In the genomic region with DNA sequence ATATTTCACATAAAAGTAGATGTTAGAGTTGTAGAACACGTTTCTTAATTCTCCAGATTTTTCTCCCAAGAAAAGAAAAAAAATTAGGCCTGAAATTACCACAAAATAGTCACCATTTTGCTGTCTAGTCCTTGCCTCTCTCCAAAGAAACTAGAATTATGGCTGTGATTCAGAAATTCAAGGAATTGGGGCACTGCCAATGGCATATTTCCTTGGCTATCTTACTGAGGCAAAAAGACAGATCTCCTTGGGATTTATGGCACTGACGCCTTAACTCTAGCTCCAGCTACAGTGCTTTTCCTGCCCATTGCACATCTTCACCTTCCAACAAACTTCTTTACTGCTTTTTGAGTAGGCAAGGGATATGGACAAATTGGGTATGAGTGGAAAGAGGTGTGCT, we compare ENCODE assay signal across 28 mouse cellular contexts.
DNase-seq lines count a peak whose midpoint lies in the region; ATAC-seq lines count a peak whose summit lies in the region.
"Had no signal": no experiment of that assay in that cellular context is flagged by ENCODE, and none has a peak within 500 bp of the region (broad histone marks: within the 10 kb centered on the region; RNA-seq: fewer than 3 reads in every experiment).

No protein-coding gene starts in this region.

- H3K27ac ChIP-seq in midbrain, embryonic 16.5 days (ENCODE audit: low read length): no peak overlapping the region
- H3K27ac ChIP-seq: forebrain, embryonic 12.5 days; gastrocnemius, adult 2 months; heart, embryonic 15.5 days; hindbrain, embryonic 13.5 days; limb, embryonic 13.5 days; liver, embryonic 12.5 days; neural tube, embryonic 12.5 days had no signal

- 81% methylated on average over 2 of the region's 2 CpGs for WGBS in midbrain, embryonic 16.5 days

- H3K27me3 ChIP-seq in midbrain, embryonic 16.5 days (ENCODE audit: control insufficient read depth, insufficient read depth, low read depth, low read length): no peaks in the 10 kb centered on the region
- H3K27me3 ChIP-seq: CH12.LX; forebrain, embryonic 12.5 days; heart, embryonic 15.5 days; hindbrain, embryonic 13.5 days; limb, embryonic 13.5 days; liver, embryonic 12.5 days; neural tube, embryonic 12.5 days had no signal

- peak; percentile 63 for ATAC-seq in frontal cortex, adult (ENCODE audit: low TSS enrichment)
- no peak for ATAC-seq in midbrain, embryonic 16.5 days
- ATAC-seq: activated CD4-positive, CD25-positive, alpha-beta regulatory T cell, adult 4 months; liver, embryonic 12.5 days had no signal

- no peak overlapping the region for H3K4me2 ChIP-seq in midbrain, embryonic 16.5 days (ENCODE audit: low read length)
- H3K4me2 ChIP-seq: forebrain, embryonic 12.5 days; heart, embryonic 15.5 days; hindbrain, embryonic 13.5 days; limb, embryonic 13.5 days; liver, embryonic 12.5 days; neural tube, embryonic 12.5 days had no signal

- H3K9ac ChIP-seq in midbrain, embryonic 16.5 days (ENCODE audit: low read depth, low read length): no peak overlapping the region
- H3K9ac ChIP-seq: forebrain, embryonic 12.5 days; heart, embryonic 15.5 days; hindbrain, embryonic 13.5 days; limb, embryonic 13.5 days; liver, embryonic 12.5 days; neural tube, embryonic 12.5 days had no signal

- H3K4me1 ChIP-seq in midbrain, embryonic 16.5 days (ENCODE audit: control insufficient read depth, insufficient read depth, low read length): no peaks in the 10 kb centered on the region
- H3K4me1 ChIP-seq: forebrain, embryonic 12.5 days; heart, embryonic 15.5 days; liver, embryonic 12.5 days had no signal

- H3K9me3 ChIP-seq in midbrain, embryonic 16.5 days (replicated peaks; ENCODE audit: control insufficient read depth, low read length, poor library complexity, severe bottlenecking): no peaks in the 10 kb centered on the region
- H3K9me3 ChIP-seq: forebrain, embryonic 12.5 days; G1E; heart, embryonic 15.5 days; hindbrain, embryonic 13.5 days; liver, embryonic 12.5 days; neural tube, embryonic 12.5 days had no signal

- H3K4me3 ChIP-seq in midbrain, embryonic 16.5 days (ENCODE audit: low read depth, low read length): no peak overlapping the region
- H3K4me3 ChIP-seq: forebrain, embryonic 12.5 days; gastrocnemius, adult 2 months; heart, embryonic 15.5 days; hindbrain, embryonic 13.5 days; limb, embryonic 13.5 days; liver, embryonic 12.5 days; neural tube, embryonic 12.5 days had no signal

- DNase-seq in frontal cortex, postnatal 10 days (ENCODE audit: low spot score in 2 of 2): no peak
- peak; percentile 24 for DNase-seq in right cerebral cortex, adult 18-20 months
- no peak for DNase-seq in right cerebral cortex, postnatal 4 days
- DNase-seq in adrenal gland, postnatal 14 days: peak; percentile 69
- DNase-seq in kidney, adult 9 months: no peak
- DNase-seq: B cell, adult 2 months; cerebellum, adult 9-11 months; gastrocnemius, adult 2 months; heart, postnatal 36 days; kidney, adult 18-20 months; kidney, postnatal 25 days; layer of hippocampus, postnatal 36 days; lung, adult 2 months; lung, postnatal 4 days; midbrain, embryonic 14.5 days; retina, postnatal 1 day; thymus, postnatal 25 days had no signal

- H3K36me3 ChIP-seq in midbrain, embryonic 16.5 days (ENCODE audit: control insufficient read depth, insufficient read depth, low read length): no peaks in the 10 kb centered on the region
- H3K36me3 ChIP-seq: forebrain, embryonic 12.5 days; G1E; heart, embryonic 15.5 days; hindbrain, embryonic 13.5 days; limb, embryonic 13.5 days; liver, embryonic 12.5 days; neural tube, embryonic 12.5 days had no signal

Comparison
In these comparisons a context has a peak if more than half of its experiments do, and no peak if none do; other contexts are left out.
1. DNase-seq: peak in right cerebral cortex, adult 18-20 months (single experiment) and adrenal gland, postnatal 14 days (single experiment); none in frontal cortex, postnatal 10 days (0 of 2), right cerebral cortex, postnatal 4 days (single experiment) and kidney, adult 9 months (single experiment).